Mouse (Mus musculus): ENCODE data around the gene Pdzrn3. TPM values are rescaled to one million over a fixed set of nuclear protein-coding genes. Genes with fewer than 3 reads are reported as not detected.

Gene Pdzrn3
- polyA plus RNA-seq, 1 experiment = 1.9 TPM

GRCm38 (mm10) chr6:101211361-101211841, 166.3 kb downstream of the Pdzrn3 start:
- peak overlapping the region; percentile 15 for H3K4me3 ChIP-seq (replicated peaks; ENCODE audit: insufficient read depth, low read depth, low read length)
- TF ChIP-seq POLR2A (IDR thresholded peaks at IDR 0.05; ENCODE audit: borderline replicate concordance, insufficient read depth, low read length) (no peak), CTCF (IDR thresholded peaks at IDR 0.05; ENCODE audit: borderline replicate concordance, insufficient read depth, low read depth, low read length) (no peak)
- peak; percentile 18 to 34 for DNase-seq
- H3K27me3 ChIP-seq (ENCODE audit: control insufficient read depth, insufficient read depth, low read length) = no peaks in the 10 kb centered on the region
- H3K27ac ChIP-seq (ENCODE audit: insufficient read depth, low read length) = no peak overlapping the region
- WGBS = 10% methylated on average over 8 of the region's 8 CpGs
- H3K4me1 ChIP-seq (ENCODE audit: control insufficient read depth, insufficient read depth, low read length) = peaks cover 7% of the 10 kb centered on the region

GRCm38 (mm10) chr6:101198943-101199298, 178.8 kb downstream of the Pdzrn3 start:
- peak overlapping the region; percentile 28 for H3K4me3 ChIP-seq (replicated peaks; ENCODE audit: insufficient read depth, low read depth, low read length)
- peaks cover 3% of the 10 kb centered on the region for H3K4me1 ChIP-seq (ENCODE audit: control insufficient read depth, insufficient read depth, low read length)
- WGBS = 10% methylated on average over 8 of the region's 8 CpGs
- DNase-seq = no peak
- TF ChIP-seq CTCF (IDR thresholded peaks at IDR 0.05; ENCODE audit: borderline replicate concordance, insufficient read depth, low read depth, low read length) = no peak
- no peak for TF ChIP-seq POLR2A (IDR thresholded peaks at IDR 0.05; ENCODE audit: borderline replicate concordance, insufficient read depth, low read length)
- no peaks in the 10 kb centered on the region for H3K27me3 ChIP-seq (ENCODE audit: control insufficient read depth, insufficient read depth, low read length)
- no peak overlapping the region for H3K27ac ChIP-seq (ENCODE audit: insufficient read depth, low read length)

- 2% methylated on average over 24 of the region's 24 CpGs for WGBS
- Histone ChIP-seq H3K27me3 (ENCODE audit: control insufficient read depth, insufficient read depth, low read length) (no peaks in the 10 kb centered on the region), H3K4me3 (replicated peaks; ENCODE audit: insufficient read depth, low read depth, low read length) (peak overlapping the region; percentile 28), H3K27ac (ENCODE audit: insufficient read depth, low read length) (no peak overlapping the region), H3K4me1 (ENCODE audit: control insufficient read depth, insufficient read depth, low read length) (peaks cover 3% of the 10 kb centered on the region)
- peak in 1 of 2 experiments; percentile 23 for DNase-seq
- TF ChIP-seq POLR2A (IDR thresholded peaks at IDR 0.05; ENCODE audit: borderline replicate concordance, insufficient read depth, low read length) = no peak
- TF ChIP-seq CTCF (IDR thresholded peaks at IDR 0.05; ENCODE audit: borderline replicate concordance, insufficient read depth, low read depth, low read length) = no peak
Observed at GRCm38 (mm10) chr6:101198284-101198942, 179.3 kb downstream of the Pdzrn3 start.

- H3K4me1 ChIP-seq (ENCODE audit: control insufficient read depth, insufficient read depth, low read length) = peaks cover 3% of the 10 kb centered on the region
- H3K27ac ChIP-seq (ENCODE audit: insufficient read depth, low read length) = no peak overlapping the region
- 2% methylated on average over 5 of the region's 5 CpGs for WGBS
- H3K4me3 ChIP-seq (replicated peaks; ENCODE audit: insufficient read depth, low read depth, low read length) = no peak overlapping the region
- H3K27me3 ChIP-seq (ENCODE audit: control insufficient read depth, insufficient read depth, low read length) = no peaks in the 10 kb centered on the region
- TF ChIP-seq CTCF (IDR thresholded peaks at IDR 0.05; ENCODE audit: borderline replicate concordance, insufficient read depth, low read depth, low read length) (peak; percentile 88), POLR2A (IDR thresholded peaks at IDR 0.05; ENCODE audit: borderline replicate concordance, insufficient read depth, low read length) (no peak)
- peak; percentile 57 to 67 for DNase-seq
Observed at GRCm38 (mm10) chr6:101197642-101198041, 180.1 kb downstream of the Pdzrn3 start.

- Histone ChIP-seq H3K27me3 (ENCODE audit: control insufficient read depth, insufficient read depth, low read length) (no peaks in the 10 kb centered on the region), H3K4me1 (ENCODE audit: control insufficient read depth, insufficient read depth, low read length) (peaks cover 3% of the 10 kb centered on the region), H3K4me3 (replicated peaks; ENCODE audit: insufficient read depth, low read depth, low read length) (no peak overlapping the region), H3K27ac (ENCODE audit: insufficient read depth, low read length) (no peak overlapping the region)
- no peak for DNase-seq
- WGBS = 45% methylated on average over 5 of the region's 5 CpGs
- TF ChIP-seq CTCF (IDR thresholded peaks at IDR 0.05; ENCODE audit: borderline replicate concordance, insufficient read depth, low read depth, low read length) = no peak
- TF ChIP-seq POLR2A (IDR thresholded peaks at IDR 0.05; ENCODE audit: borderline replicate concordance, insufficient read depth, low read length) = no peak
Observed at GRCm38 (mm10) chr6:101195891-101196290, 181.8 kb downstream of the Pdzrn3 start.

GRCm38 (mm10) chr6:101194386-101194925, 183.2 kb downstream of the Pdzrn3 start:
- 58% methylated on average over 8 of the region's 8 CpGs for WGBS
- Histone ChIP-seq H3K27ac (ENCODE audit: insufficient read depth, low read length) (no peak overlapping the region), H3K27me3 (ENCODE audit: control insufficient read depth, insufficient read depth, low read length) (no peaks in the 10 kb centered on the region), H3K4me1 (ENCODE audit: control insufficient read depth, insufficient read depth, low read length) (peaks cover 3% of the 10 kb centered on the region), H3K4me3 (replicated peaks; ENCODE audit: insufficient read depth, low read depth, low read length) (no peak overlapping the region)
- DNase-seq = no peak
- no peak for TF ChIP-seq CTCF (IDR thresholded peaks at IDR 0.05; ENCODE audit: borderline replicate concordance, insufficient read depth, low read depth, low read length)
- no peak for TF ChIP-seq POLR2A (IDR thresholded peaks at IDR 0.05; ENCODE audit: borderline replicate concordance, insufficient read depth, low read length)

GRCm38 (mm10) chr6:101191576-101191975, 186.1 kb downstream of the Pdzrn3 start:
- Histone ChIP-seq H3K27ac (ENCODE audit: insufficient read depth, low read length) (no peak overlapping the region), H3K27me3 (ENCODE audit: control insufficient read depth, insufficient read depth, low read length) (no peaks in the 10 kb centered on the region), H3K4me1 (ENCODE audit: control insufficient read depth, insufficient read depth, low read length) (no peaks in the 10 kb centered on the region), H3K4me3 (replicated peaks; ENCODE audit: insufficient read depth, low read depth, low read length) (no peak overlapping the region)
- no peak for DNase-seq
- 52% methylated on average over 5 of the region's 5 CpGs for WGBS
- no peak for TF ChIP-seq CTCF (IDR thresholded peaks at IDR 0.05; ENCODE audit: borderline replicate concordance, insufficient read depth, low read depth, low read length)
- TF ChIP-seq POLR2A (IDR thresholded peaks at IDR 0.05; ENCODE audit: borderline replicate concordance, insufficient read depth, low read length) = no peak

GRCm38 (mm10) chr6:101187322-101187721, 190.4 kb downstream of the Pdzrn3 start:
- Histone ChIP-seq H3K4me1 (ENCODE audit: control insufficient read depth, insufficient read depth, low read length) (no peaks in the 10 kb centered on the region), H3K27me3 (ENCODE audit: control insufficient read depth, insufficient read depth, low read length) (no peaks in the 10 kb centered on the region), H3K27ac (ENCODE audit: insufficient read depth, low read length) (no peak overlapping the region), H3K4me3 (replicated peaks; ENCODE audit: insufficient read depth, low read depth, low read length) (no peak overlapping the region)
- no peak for DNase-seq
- no peak for TF ChIP-seq CTCF (IDR thresholded peaks at IDR 0.05; ENCODE audit: borderline replicate concordance, insufficient read depth, low read depth, low read length)
- no peak for TF ChIP-seq POLR2A (IDR thresholded peaks at IDR 0.05; ENCODE audit: borderline replicate concordance, insufficient read depth, low read length)
- WGBS = 64% methylated on average over 6 of the region's 6 CpGs
